Mouse (Mus musculus): Measurements from ENCODE around the gene Casd1.

- no peak for TF ChIP-seq POLR2A (IDR thresholded peaks at IDR 0.05; ENCODE audit: insufficient read depth, low read length)
- peak; percentile 3 for TF ChIP-seq CTCF (IDR thresholded peaks at IDR 0.05; ENCODE audit: low read depth, low read length)
- no peak for TF ChIP-seq EP300 (IDR thresholded peaks at IDR 0.05; ENCODE audit: insufficient read depth, low read depth, low read length)
Observed at GRCm38 (mm10) chr6:4652596-4653134, 52.0 kb downstream of the Casd1 start.
